Mouse (Mus musculus) embryonic facial prominence, embryonic 11.5 days (tissue): ENCODE measurements around the gene Prex1. TPM values are rescaled to one million over a fixed set of nuclear protein-coding genes. Genes with fewer than 3 reads are reported as not detected.

ENCODE experiments used
- ATAC-seq: fragments of 200-750 bp; cut with Nextera tagmentation; replicated peaks from 2 replicates; pipeline ENCODE4 v1.8.0; 2017; ENCODE audit warnings: low read depth; ENCODE audit not compliant: insufficient number of reproducible peaks, low FRiP score, low TSS enrichment
- DNase-seq: peaks from one replicate; pipeline ENCODE4 v3.0.0-alpha.2; 2015; ENCODE audit warnings: low spot score
- H3K27ac ChIP-seq: fragments of 300-500 bp; sonication (generic); replicated peaks from 2 replicates; pipeline ENCODE4 v1.5.1; 2014; ENCODE audit warnings: mild to moderate bottlenecking, low read depth, low read length, control low read depth
- H3K27me3 ChIP-seq: fragments of 300-500 bp; sonication (generic); 2 replicates; pipeline ENCODE4 v1.6.1; 2014; ENCODE audit warnings: mild to moderate bottlenecking, low read length, moderate library complexity, mixed read lengths; ENCODE audit not compliant: control insufficient read depth, insufficient read depth
- H3K36me3 ChIP-seq: fragments of 300-500 bp; sonication (generic); replicated peaks from 2 replicates; pipeline ENCODE4 v1.6.1; 2014; ENCODE audit warnings: low read depth, mild to moderate bottlenecking, low read length, moderate library complexity, mixed read lengths; ENCODE audit not compliant: control insufficient read depth, insufficient read depth
- H3K4me1 ChIP-seq: fragments of 300-500 bp; sonication (generic); 2 replicates; pipeline ENCODE4 v1.6.1; 2014; ENCODE audit warnings: low read length, mixed read lengths; ENCODE audit not compliant: control insufficient read depth, insufficient read depth
- H3K4me2 ChIP-seq: fragments of 300-500 bp; sonication (generic); 2 replicates; pipeline ENCODE4 v1.6.1; 2014; ENCODE audit warnings: low read depth, mild to moderate bottlenecking, control low read depth, low read length, moderate library complexity
- H3K4me3 ChIP-seq: fragments of 300-500 bp; sonication (generic); 2 replicates; pipeline ENCODE4 v1.5.1; 2014; ENCODE audit warnings: low read depth, low read length, control low read depth
- H3K9ac ChIP-seq: fragments of 300-500 bp; sonication (generic); replicated peaks from 2 replicates; pipeline ENCODE4 v1.6.1; 2014; ENCODE audit warnings: mild to moderate bottlenecking, control low read depth, low read length
- H3K9me3 ChIP-seq: fragments of 300-500 bp; sonication (generic); replicated peaks from 2 replicates; pipeline ENCODE4 v1.6.1; 2016; ENCODE audit warnings: mild to moderate bottlenecking, low read length, inconsistent platforms, mixed read lengths; ENCODE audit not compliant: control insufficient read depth
- WGBS: fragments of 180-500 bp; shearing (Covaris S2); extraction: QIAGEN DNeasy Blood & Tissue Kit; methylation state at CpG from one replicate; pipeline ENCODE4 v1.1.7; 2014; 5-methylcytosine and 5-hydroxymethylcytosine counted together
- polyA plus RNA-seq: library from polyadenylated mRNA; unstranded; fragments of >200 nt; fragmentation: Nextera tagmentation; extraction: Ambion mirVana; gene quantifications from 2 replicates; pipeline ENCODE4 v1.2.1, GENCODE M21; 2014

Prex1 gene
- polyA plus RNA-seq, 1 experiment from 2014 or later, result 15.5 TPM

- DNase-seq (no peak), ATAC-seq (no peak)
- H3K36me3 ChIP-seq, result peaks cover 2% of the 10 kb centered on the region
- WGBS, result 67% methylated on average over 2 of the region's 2 CpGs
- H3K4me2 ChIP-seq, result no peak overlapping the region
- H3K4me1 ChIP-seq, result no peaks in the 10 kb centered on the region; the same call in 1 of the 2 replicates
- H3K9ac ChIP-seq, result no peak overlapping the region
- H3K4me3 ChIP-seq, result no peak overlapping the region
- H3K9me3 ChIP-seq, result no peaks in the 10 kb centered on the region
- H3K27me3 ChIP-seq, result no peaks in the 10 kb centered on the region
- H3K27ac ChIP-seq, result no peak overlapping the region
Observed at GRCm38 (mm10) chr2:166706526-166706925, 7.1 kb downstream of the Prex1 start.

DNA sequence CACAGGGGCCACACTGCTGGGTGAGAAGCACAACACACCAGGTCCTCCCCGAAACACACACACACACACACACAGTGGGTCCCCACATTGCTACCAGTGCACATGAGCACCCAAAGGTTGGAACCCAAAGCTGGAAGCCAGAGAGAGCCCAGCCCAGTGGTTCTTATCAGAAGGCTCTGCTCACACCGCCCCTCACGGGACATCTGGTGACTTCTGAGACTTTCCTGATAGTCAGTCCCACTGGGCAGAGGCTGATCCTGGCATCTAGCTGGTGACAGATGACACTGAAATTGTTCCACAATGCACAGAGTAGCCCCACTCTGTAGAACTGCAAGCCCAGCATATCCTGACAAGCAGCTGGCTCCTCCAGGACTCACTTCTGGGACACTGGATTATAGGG is 10.1 kb downstream of the Prex1 start:
- Histone ChIP-seq H3K27me3 (no peaks in the 10 kb centered on the region), H3K4me3 (no peak overlapping the region), H3K4me1 (0 out of 2 replicates have a peak, but pooled peaks cover 3% of the 10 kb centered on the region), H3K9me3 (no peaks in the 10 kb centered on the region), H3K4me2 (no peak overlapping the region), H3K9ac (no peak overlapping the region), H3K27ac (no peak overlapping the region), H3K36me3 (peaks cover 2% of the 10 kb centered on the region)
- DNase-seq (no peak), ATAC-seq (no peak)
- 84% methylated on average over 3 of the region's 3 CpGs for WGBS

GRCm38 (mm10) chr2:166702113-166702445 is 11.6 kb downstream of the Prex1 start:
- Histone ChIP-seq H3K4me2 (no peak overlapping the region), H3K4me3 (no peak overlapping the region), H3K9ac (no peak overlapping the region), H3K9me3 (no peaks in the 10 kb centered on the region), H3K4me1 (0 out of 2 replicates have a peak, but pooled peaks cover 3% of the 10 kb centered on the region), H3K27me3 (no peaks in the 10 kb centered on the region), H3K36me3 (peaks cover 2% of the 10 kb centered on the region), H3K27ac (no peak overlapping the region)
- WGBS, result 91% methylated on average over 2 of the region's 2 CpGs
- ATAC-seq (no peak), DNase-seq (no peak)

DNA sequence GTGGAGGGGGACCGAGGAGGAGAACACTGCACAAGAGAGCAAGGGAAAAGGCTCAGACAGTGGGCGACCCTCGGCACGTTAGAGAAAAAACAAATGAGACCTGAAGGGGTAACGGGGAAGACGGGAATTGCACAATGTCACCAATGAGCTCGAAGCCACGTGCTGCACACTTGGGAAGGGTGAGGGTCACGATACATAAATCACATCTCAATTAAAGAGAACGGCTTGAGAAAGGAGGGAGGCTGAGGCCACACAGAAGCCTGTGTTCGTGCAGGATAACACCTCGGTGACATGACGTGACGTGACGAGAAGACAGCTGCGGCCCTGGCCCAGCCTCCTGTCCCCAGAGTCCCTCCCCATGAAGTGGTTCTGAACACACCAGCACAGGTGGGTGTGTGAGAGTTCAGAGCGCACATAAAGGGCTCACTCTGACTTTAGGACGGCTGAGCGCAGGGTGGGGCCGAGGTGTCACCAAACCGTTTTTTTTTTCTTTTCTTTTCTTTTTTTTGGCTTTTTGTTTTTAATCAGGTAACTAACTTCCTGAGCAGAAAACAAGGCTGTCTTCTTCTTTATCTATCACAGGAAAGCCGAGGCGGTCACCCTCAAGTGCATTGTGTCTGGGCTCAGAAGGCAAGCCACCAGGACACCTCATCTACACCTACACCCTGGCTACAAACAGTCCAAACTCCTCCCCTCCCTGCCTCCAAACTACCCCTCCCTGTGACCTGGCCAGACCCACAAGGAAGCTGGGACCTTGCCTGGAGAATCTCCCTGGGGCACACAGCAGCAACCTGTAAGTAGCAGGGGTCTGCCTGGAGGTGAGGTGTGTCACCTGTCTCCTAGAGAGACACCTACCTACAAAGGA is 12.2 kb downstream of the Prex1 start:
- no peak overlapping the region for H3K4me2 ChIP-seq
- no peaks in the 10 kb centered on the region for H3K27me3 ChIP-seq
- no peak overlapping the region; the same call in 1 of the 2 replicates for H3K9ac ChIP-seq
- H3K9me3 ChIP-seq, result no peaks in the 10 kb centered on the region
- no peak overlapping the region for H3K27ac ChIP-seq
- ATAC-seq, result no peak
- WGBS, result 61% methylated on average over 23 of the region's 23 CpGs
- 0 out of 2 replicates have a peak, but pooled peaks cover 3% of the 10 kb centered on the region for H3K4me1 ChIP-seq
- no peak overlapping the region for H3K4me3 ChIP-seq
- no peak for DNase-seq
- H3K36me3 ChIP-seq, result peaks cover 2% of the 10 kb centered on the region

GRCm38 (mm10) chr2:166700732-166701131 is 12.9 kb downstream of the Prex1 start:
- WGBS, result 79% methylated on average over 13 of the region's 13 CpGs

DNA sequence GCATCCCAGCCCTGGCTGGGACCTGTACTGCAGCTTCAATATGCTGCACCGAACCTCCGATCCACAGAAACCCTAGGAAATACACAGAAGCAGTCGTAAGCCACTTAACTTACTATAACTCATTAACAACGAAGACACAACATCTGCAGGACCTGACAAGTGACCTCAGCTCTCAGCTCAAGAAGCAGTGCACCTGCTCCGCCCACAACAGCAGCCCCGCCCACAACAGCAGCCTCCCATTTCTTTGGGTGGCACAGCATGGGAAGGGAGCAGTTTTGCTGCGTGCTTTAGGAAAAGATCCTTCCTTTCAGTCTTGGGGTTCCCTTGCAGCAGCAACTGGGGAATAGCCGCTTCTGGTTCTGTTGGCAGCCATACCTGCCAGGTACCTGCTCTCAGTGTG is 13.5 kb downstream of the Prex1 start:
- H3K9ac ChIP-seq, result no peak overlapping the region
- H3K4me1 ChIP-seq, result 0 out of 2 replicates have a peak, but pooled peaks cover 3% of the 10 kb centered on the region
- DNase-seq (no peak), ATAC-seq (no peak)
- H3K27me3 ChIP-seq, result no peaks in the 10 kb centered on the region
- peaks cover 2% of the 10 kb centered on the region for H3K36me3 ChIP-seq
- H3K4me3 ChIP-seq, result no peak overlapping the region
- 53% methylated on average over 8 of the region's 8 CpGs for WGBS
- no peaks in the 10 kb centered on the region for H3K9me3 ChIP-seq
- H3K27ac ChIP-seq, result no peak overlapping the region
- H3K4me2 ChIP-seq, result no peak overlapping the region

More at GRCm38 (mm10) chr2:166700732-166701131, 12.9 kb downstream of the Prex1 start:
- no peak overlapping the region for H3K27ac ChIP-seq
- ATAC-seq, result no peak
- no peaks in the 10 kb centered on the region for H3K9me3 ChIP-seq
- no peaks in the 10 kb centered on the region for H3K27me3 ChIP-seq
- H3K9ac ChIP-seq, result no peak overlapping the region
- H3K4me1 ChIP-seq, result 0 out of 2 replicates have a peak, but pooled peaks cover 3% of the 10 kb centered on the region
- H3K4me3 ChIP-seq, result no peak overlapping the region
- H3K36me3 ChIP-seq, result peaks cover 2% of the 10 kb centered on the region
- no peak overlapping the region for H3K4me2 ChIP-seq
- no peak for DNase-seq

DNA sequence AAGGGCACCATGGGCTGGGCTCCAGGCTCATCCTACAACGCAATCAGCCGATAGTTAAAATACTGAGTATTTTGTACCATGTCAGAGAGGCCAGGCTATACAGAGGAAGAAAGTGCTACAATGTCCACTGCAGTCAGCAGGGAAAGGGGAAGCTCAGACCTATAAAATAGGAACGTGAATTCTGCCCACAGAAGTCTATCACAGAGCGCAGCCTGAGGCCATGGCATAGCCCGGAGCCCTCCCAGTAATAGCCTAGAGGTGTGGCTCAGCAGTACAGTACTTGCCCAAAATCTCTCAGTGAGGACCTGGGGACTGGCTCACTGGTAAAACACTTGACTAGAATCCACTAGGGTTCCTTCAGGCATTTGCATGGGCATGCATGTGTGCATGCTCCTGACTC is 14.1 kb downstream of the Prex1 start:
- ATAC-seq (no peak), DNase-seq (no peak)
- Histone ChIP-seq H3K9ac (no peak overlapping the region), H3K36me3 (no peaks in the 10 kb centered on the region; the same call in 1 of the 2 replicates), H3K4me3 (no peak overlapping the region), H3K27ac (no peak overlapping the region), H3K27me3 (no peaks in the 10 kb centered on the region), H3K4me1 (0 out of 2 replicates have a peak, but pooled peaks cover 3% of the 10 kb centered on the region), H3K9me3 (no peaks in the 10 kb centered on the region; the same call in 1 of the 2 replicates), H3K4me2 (no peak overlapping the region)
- WGBS, result 92% methylated on average over 5 of the region's 5 CpGs

- Histone ChIP-seq H3K4me3 (no peak overlapping the region), H3K4me2 (no peak overlapping the region), H3K9ac (no peak overlapping the region), H3K36me3 (no peaks in the 10 kb centered on the region; the same call in 1 of the 2 replicates), H3K27ac (no peak overlapping the region), H3K4me1 (no peaks in the 10 kb centered on the region), H3K27me3 (no peaks in the 10 kb centered on the region), H3K9me3 (no peaks in the 10 kb centered on the region; the same call in 1 of the 2 replicates)
- WGBS, result 91% methylated on average over 2 of the region's 2 CpGs
- no peak for DNase-seq
- no peak for ATAC-seq
Observed at GRCm38 (mm10) chr2:166694616-166695015, 19.0 kb downstream of the Prex1 start.
